Mouse (Mus musculus): ENCODE data around the gene Gng8.

Gene Gng8

GRCm38 (mm10) chr7:16908367-16908766 lies 16.8 kb downstream of the Gng8 start:
- DNase-seq (ENCODE audit: low spot score): no peak

GRCm38 (mm10) chr7:16908859-16909258 lies 17.3 kb downstream of the Gng8 start:
- no peak for DNase-seq (ENCODE audit: low spot score)

- DNase-seq (ENCODE audit: low spot score): no peak
These were observed 18.3 kb downstream of the Gng8 start for GRCm38 (mm10) chr7:16909909-16910308.

GRCm38 (mm10) chr7:16911904-16912303 lies 20.3 kb downstream of the Gng8 start:
- DNase-seq (ENCODE audit: low spot score): no peak

GRCm38 (mm10) chr7:16912360-16912759 lies 20.8 kb downstream of the Gng8 start:
- no peak for DNase-seq (ENCODE audit: low spot score)

DNA sequence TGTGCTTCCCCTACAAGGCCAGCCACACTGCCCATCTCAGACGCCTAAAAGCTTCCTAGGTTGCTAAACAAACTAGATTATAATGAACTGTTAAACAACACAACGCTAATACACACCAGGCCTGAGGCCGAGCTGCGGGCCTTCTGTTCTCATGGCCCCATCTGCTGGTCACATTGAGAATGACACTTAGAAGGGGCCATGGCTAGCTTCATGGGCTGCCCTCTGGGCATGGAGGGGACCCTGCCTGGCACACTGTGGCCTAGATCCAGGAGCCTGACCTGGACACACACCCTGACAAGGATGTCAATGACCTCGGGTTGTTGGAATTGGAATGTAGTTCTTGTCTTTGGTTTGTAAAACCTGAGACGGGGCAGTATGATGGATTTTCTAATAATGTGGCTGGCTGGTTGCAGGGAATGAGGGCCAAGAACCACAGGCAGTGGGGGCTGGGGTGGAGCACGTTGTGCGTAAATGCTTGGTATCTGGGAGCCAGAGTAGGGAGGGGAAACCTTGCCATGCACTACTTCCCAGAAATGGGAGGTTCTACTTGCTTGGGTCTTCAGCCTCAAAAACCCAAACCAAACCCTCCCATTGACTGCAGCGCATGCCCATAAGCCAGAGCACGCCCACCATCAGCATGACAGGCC lies 22.3 kb downstream of the Gng8 start:
- peak; percentile 65 for DNase-seq (ENCODE audit: low spot score)

DNA sequence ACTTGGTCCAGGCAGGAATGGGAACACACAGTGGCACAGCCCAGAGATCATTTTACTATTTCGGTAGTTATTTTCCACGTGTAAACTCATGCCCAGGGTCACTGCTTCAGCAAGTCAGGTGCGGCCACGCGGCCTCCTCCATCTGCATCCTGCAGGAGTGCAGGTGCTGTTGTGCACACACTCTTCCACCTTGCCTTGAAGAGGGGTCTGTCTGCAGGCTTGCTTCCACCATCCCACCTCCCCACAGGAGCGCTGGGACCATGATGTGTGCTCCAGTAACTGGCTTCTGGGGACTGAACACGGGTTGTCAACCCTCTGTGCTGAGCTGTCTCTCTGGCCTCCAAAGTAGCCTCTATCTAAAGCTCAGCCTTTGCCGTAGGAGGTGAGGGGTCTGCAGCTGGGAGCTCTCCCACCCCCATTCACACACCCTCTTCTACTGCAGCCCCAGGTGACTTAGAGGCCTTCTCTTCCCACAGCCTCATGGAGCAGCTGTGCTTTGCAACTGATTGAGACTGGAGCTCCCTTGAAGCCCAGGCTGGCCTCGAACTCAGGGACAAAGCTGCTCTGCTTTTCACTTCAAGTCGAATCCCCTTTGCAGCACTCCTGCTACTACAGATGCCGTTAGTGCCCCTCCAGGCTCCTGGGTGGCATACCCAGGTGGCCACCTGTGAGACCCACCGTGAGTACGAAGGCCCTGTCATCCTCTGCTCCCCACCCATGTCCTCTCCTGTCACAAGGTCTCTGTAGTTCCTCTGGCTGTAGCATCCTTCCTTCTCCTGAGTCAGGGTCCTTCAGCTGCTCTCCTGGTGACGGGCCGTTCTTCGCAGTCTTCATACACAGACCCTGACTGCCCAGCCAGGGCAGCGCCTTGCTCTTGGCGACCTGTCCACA lies 23.1 kb downstream of the Gng8 start:
- no peak for DNase-seq (ENCODE audit: low spot score)

DNA sequence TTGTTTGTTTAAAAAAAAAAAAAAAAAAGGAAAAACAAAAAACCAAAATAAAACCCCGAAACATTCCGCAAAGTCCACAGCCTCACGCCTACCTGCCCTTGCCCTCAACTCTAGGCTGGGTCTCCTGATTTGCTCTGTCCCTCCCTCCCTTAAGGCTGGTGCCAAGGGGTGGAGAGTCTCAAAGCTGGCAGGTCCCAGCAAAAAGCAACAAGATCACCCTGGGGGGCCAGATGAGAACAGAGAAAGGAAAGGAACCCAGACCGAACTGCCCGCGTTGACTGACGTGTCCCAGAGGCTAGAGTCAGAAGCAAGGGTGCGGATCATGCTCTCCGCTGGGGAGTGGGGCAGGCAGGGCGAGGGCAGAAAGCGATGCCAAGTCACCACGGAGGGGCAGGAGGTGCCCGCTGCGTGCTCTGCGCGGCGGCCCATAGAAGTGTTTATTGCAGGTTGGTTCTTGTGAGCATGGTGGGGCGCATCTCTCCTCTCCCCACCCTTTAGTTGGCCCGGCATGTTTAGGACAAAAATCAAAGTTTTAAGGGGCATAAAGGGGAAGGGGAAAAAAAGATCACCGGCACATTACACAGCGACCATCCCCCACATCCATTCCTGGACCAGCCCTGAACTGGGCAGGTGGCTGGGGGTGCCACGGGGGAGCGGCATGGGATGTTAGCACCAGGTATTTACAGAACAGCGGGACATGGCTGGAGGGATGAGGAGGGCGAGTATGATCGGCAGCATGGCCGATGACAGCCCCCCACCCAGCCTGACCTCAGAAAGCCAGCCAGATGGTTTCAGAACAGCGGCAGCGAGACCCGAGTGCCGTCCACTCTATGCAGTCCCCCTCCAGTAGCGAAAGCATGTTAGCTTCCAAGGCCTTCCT lies 24.1 kb downstream of the Gng8 start:
- DNase-seq (ENCODE audit: low spot score): no peak

- no peak for DNase-seq (ENCODE audit: low spot score)
These were observed 25.0 kb downstream of the Gng8 start for GRCm38 (mm10) chr7:16916342-16917265.

DNA sequence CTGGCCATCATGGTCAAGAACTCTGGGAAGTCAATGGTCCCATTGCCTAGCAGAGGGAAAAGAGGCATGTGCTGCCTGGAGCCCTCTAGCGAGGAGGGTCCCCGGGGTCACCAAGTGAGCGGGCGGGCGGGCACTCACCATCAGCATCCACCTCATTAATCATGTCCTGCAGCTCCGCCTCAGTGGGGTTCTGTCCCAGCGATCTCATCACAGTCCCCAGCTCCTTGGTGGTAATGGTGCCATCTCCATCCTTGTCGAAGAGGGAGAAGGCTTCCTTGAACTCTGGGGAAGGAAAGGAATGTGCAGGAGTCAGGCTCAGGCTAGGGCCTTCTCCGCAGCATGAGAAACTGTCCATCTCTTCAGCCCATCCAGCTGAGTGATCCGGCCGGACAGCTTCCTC lies 25.9 kb downstream of the Gng8 start:
- no peak for DNase-seq (ENCODE audit: low spot score)

DNA sequence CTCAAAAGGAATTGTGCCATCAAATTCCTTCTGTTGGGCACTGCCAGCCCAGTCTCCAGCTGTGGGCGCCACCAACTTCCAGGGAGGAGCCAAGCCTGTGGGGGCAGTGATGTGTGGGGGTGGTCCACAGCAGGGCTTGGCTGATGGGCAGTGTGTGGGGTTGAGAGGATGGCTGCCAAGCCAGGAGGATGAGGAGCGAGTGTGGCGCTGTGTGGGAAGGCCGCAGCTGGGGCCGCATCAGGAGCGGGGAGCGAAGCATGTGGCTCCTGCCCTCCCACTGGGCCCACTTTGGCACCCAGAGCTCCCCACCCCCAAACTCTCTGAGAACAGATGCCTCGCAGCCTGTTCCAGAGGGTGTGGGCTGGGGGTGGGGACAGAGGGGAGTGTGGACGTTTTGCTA lies 26.4 kb downstream of the Gng8 start:
- DNase-seq (ENCODE audit: low spot score): no peak

DNA sequence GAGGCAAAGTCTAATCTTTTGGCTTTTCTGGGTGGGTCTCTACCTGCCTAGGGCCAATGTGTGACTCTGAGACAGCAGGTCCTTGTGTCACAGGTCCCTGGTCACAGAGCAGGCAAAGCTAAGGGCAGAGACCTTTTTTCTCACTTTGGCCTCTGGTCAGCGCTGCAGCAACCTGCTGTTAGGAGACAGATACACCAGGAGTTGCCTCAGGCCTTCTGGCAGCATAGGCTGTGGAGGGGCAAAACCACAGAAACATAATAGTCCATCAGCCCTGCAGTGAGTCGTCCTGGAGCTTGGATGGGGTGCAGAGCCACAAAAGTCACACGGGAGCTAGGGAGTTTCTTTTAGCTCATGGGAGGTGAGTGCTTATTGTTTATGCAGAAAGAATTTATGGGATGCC lies 27.1 kb downstream of the Gng8 start:
- DNase-seq (ENCODE audit: low spot score): no peak

GRCm38 (mm10) chr7:16919395-16920149 lies 28.0 kb downstream of the Gng8 start:
- DNase-seq (ENCODE audit: low spot score): no peak

- DNase-seq (ENCODE audit: low spot score): no peak
These were observed 28.6 kb downstream of the Gng8 start for GRCm38 (mm10) chr7:16920150-16920579.

DNA sequence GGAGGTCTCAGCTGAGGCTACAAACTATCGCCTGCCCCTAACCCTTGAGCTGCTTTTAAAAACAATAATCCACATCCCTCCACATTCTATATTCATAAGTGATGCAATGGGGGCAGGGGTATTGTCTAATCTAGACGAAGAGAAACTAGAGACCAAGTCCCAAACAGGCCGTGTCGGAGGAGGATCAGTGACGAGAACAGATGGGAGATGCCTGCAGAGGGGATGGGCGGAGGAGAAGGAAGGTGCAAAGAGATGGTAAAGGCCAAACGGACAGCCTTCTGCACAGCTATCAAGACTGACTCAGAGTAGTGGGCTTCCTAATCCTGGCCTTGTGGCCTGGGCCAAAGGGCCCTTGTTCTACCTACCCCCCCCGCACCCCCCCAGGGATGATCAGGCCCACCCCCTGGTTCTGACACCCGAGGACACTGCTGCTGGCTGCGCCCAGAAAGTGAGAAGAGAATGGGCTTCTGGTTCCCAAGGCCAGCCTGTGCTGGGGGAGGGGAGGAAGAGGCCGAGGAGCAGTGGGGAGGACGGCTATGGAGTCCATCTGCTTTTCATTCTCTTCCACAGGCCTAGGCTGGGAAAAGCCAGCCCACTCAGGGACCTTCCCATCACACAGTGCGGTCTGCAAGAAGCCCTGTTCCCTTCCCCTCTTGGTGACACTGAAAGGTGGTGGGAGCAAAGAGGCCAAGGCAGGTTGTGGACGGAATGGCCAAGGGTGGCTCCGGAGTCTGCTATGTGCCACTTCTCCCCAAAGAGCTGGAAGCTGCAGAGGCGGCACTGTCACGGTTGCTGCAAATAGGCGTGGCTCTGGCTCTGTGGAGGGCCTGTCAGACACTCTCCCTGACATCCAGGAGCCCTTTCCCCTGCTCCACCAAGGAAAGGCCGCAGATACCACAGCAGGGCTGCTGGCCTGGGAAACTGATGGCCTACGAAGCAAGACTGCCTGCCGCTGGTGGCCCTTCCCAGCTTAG lies 29.5 kb downstream of the Gng8 start:
- no peak for DNase-seq (ENCODE audit: low spot score)

GRCm38 (mm10) chr7:16921881-16922335 lies 30.3 kb downstream of the Gng8 start:
- no peak for DNase-seq (ENCODE audit: low spot score)

DNA sequence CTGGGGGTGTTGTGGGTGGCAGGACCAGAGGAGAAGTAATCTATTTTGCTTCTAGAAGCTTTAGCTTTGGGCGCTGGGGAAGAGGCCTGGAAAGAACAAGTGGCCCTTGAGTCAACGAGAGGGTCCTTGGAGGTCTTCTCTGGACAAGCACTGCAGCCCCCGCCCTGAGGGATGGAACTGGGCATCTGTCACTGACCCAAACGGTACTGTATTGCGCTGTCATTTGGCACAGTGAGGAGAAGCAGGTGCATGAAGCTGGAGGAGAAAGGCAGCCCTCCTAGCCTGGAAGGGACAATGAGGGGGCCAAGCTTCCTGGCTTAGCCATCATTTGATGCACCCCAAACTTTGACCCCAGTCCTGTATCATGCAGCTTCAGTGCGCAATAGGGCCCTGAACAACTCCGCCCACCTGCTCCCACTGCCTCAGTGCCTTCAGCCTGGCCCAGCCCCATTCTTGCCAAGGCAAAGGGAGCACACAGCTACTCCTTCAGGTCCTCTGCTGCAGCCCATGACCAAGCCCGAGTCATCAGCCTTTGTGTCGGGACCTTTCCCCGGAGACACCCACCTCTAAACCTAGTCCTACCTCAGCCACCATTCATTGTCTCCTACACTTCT lies 30.9 kb downstream of the Gng8 start:
- DNase-seq (ENCODE audit: low spot score): no peak

GRCm38 (mm10) chr7:16923283-16924036 lies 31.9 kb downstream of the Gng8 start:
- no peak for DNase-seq (ENCODE audit: low spot score)

All from T-cell, adult 2 months (primary cell).